Mouse (Mus musculus) heart, embryonic 10.5 days (tissue): ENCODE measurements around the gene B130006D01Rik. TPM values are rescaled to one million over a fixed set of nuclear protein-coding genes. Genes with fewer than 3 reads are reported as not detected.
A peak's percentile ranks its signal among the peaks of the same experiment; 100 is the strongest.

Source experiments
- DNase-seq: peaks from one replicate; pipeline ENCODE4 v3.0.0-alpha.2; 2017; ENCODE audit warnings: low spot score
- H3K27ac ChIP-seq: fragments of 300-500 bp; sonication (generic); 2 replicates; pipeline ENCODE4 v1.5.1; 2016; ENCODE audit warnings: mild to moderate bottlenecking
- H3K27me3 ChIP-seq: fragments of 300-500 bp; sonication (generic); 2 replicates; pipeline ENCODE4 v1.6.1; 2016; ENCODE audit warnings: mild to moderate bottlenecking; ENCODE audit not compliant: poor library complexity, insufficient read depth, severe bottlenecking
- H3K36me3 ChIP-seq: fragments of 300-500 bp; sonication (generic); 2 replicates; pipeline ENCODE4 v1.6.1; 2016; ENCODE audit warnings: mild to moderate bottlenecking, moderate library complexity
- H3K4me1 ChIP-seq: fragments of 300-500 bp; sonication (generic); 2 replicates; pipeline ENCODE4 v1.6.1; 2016; ENCODE audit warnings: mild to moderate bottlenecking
- H3K4me3 ChIP-seq: fragments of 300-500 bp; sonication (generic); 2 replicates; pipeline ENCODE4 v1.5.1; 2016; ENCODE audit warnings: mild to moderate bottlenecking, moderate library complexity
- H3K9me3 ChIP-seq: fragments of 300-500 bp; sonication (generic); 2 replicates; pipeline ENCODE4 v1.6.1; 2016; ENCODE audit warnings: mild to moderate bottlenecking, moderate library complexity
- WGBS: fragments of 180-500 bp; shearing (Covaris S2); methylation state at CpG from one replicate; pipeline ENCODE4 v1.1.7; 2016; 5-methylcytosine and 5-hydroxymethylcytosine counted together
- polyA plus RNA-seq: library from polyadenylated mRNA; unstranded; fragments of >200 nt; fragmentation: Nextera tagmentation; extraction: Ambion mirVana; gene quantifications from 2 replicates; pipeline ENCODE4 v1.2.1, GENCODE M21; 2016

B130006D01Rik gene
- polyA plus RNA-seq: 0.97 and 1.9 TPM in 2 replicates

DNA sequence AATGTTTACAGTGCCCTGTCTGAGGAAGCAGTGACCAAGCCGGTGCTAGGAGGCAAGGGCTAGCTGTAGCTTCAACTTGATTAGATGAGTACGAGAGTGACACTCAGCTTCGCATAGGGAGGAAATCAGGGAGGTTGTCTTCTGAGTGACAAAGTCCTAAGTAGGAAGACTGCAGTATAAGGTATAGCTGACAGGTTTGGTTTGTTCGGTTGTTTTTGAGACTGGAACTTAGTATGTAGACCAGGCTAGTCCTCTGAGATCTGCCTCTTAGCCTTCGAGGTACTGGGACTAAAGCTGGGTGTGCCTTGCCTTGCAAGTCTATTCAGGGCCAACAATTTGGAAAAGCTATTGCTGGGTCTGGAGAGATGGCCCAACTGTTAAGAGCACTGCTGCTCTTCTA, at the start of gene B130006D01Rik:
Gene B130006D01Rik, plus strand, starts transcription at position 301 of the 400 bp plus-strand sequence.
- H3K27ac ChIP-seq: no peak within 1 kb of the TSS
- no peaks in the 10 kb centered on the region; the same call in 1 of the 2 replicates for H3K36me3 ChIP-seq
- no peak within 1 kb of the TSS for H3K4me3 ChIP-seq
- H3K27me3 ChIP-seq: no peaks in the 10 kb centered on the region
- H3K4me1 ChIP-seq: peaks cover 5% of the 10 kb centered on the region; the same call in 1 of the 2 replicates
- DNase-seq: no peak
- H3K9me3 ChIP-seq: no peaks in the 10 kb centered on the region
- WGBS: 88% methylated on average over 5 of the region's 5 CpGs

DNA sequence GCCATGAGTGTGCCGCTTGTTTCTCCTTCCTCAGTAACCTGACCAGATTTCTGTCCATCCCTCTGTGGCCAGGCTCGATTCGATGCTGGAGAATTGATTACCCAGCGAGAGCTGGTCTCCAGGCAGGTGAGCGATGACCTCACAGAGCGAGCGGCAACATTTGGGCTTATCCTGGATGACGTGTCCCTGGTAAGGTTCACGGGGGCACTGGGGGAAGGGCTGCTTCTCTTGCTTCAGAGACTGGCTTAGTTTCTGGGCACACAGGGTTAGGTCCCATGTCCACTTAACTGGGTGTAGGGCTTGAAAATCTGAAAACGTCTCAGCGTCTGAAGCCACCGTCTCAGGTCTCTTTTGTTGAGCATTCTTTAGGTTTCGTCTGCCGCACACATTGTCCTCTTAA, 47.9 kb upstream of the B130006D01Rik start:
- H3K4me3 ChIP-seq: no peak overlapping the region
- no peaks in the 10 kb centered on the region for H3K9me3 ChIP-seq
- peaks cover 11% of the 10 kb centered on the region; the same call in 1 of the 2 replicates for H3K4me1 ChIP-seq
- WGBS: 88% methylated on average over 14 of the region's 14 CpGs
- no peak for DNase-seq
- H3K27me3 ChIP-seq: no peaks in the 10 kb centered on the region
- peaks cover 93% of the 10 kb centered on the region for H3K36me3 ChIP-seq
- no peak overlapping the region for H3K27ac ChIP-seq

DNA sequence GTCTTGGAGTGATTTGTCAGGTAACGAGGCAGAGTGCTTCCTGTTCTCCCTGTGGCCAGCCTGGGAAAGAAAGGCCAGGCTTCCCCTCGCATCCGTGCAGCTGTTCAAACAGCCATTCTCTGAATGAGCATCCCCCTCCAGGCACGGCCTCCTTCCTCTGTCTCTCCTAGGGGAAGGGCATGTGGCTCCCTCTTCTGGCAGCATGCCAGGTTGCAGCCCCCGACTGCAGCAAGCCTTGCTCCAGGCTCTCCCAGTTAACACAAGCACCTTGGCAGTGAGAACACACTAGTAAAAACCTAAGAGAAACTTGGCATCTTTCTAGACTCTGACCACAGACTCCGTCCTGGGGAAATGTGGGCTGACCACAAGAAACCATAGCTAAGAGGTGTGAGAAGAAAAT, 47.1 kb upstream of the B130006D01Rik start:
- peak; percentile 88 for DNase-seq
- 22% methylated on average over 6 of the region's 6 CpGs for WGBS
- Histone ChIP-seq H3K4me3 (no peak overlapping the region), H3K9me3 (no peaks in the 10 kb centered on the region), H3K27ac (no peak overlapping the region), H3K36me3 (peaks cover 92% of the 10 kb centered on the region), H3K4me1 (peaks cover 13% of the 10 kb centered on the region), H3K27me3 (no peaks in the 10 kb centered on the region)

DNA sequence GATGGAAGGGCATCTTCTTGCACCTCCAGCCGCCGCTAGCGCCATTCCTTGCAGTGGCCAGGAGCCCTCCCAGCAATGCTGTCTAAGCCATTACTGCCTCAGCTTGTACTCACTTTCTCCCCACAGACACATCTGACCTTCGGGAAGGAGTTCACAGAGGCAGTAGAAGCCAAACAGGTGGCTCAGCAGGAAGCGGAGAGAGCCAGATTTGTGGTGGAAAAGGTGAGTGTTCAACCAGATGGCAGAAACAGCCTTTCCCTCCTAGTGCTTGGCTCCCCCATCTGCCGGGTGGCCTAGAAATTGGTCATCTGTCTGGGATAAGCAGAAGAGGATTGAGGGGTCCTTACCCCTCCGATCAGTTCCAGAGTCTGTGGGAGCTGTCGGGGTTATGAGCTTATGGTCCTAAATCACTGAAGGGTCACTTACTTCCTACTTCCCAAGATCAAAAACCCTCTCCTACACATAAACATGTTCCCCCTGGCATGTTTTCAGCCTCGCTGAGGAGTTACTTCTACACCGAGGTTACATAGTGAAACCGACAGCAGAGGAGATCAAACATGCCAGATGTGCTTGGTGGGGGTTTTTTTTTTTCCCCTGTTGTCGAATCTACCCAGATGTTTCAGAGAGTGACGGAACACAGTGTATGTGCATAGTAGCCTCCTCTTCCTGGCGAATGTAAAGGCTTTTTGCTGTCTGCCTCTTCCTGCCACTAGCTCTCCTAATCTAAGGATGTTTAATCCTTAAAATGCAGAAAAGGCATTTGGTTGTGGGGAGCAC, 45.3 kb upstream of the B130006D01Rik start:
- Histone ChIP-seq H3K27ac (no peak overlapping the region), H3K4me3 (no peak overlapping the region), H3K4me1 (peaks cover 29% of the 10 kb centered on the region), H3K9me3 (no peaks in the 10 kb centered on the region), H3K27me3 (no peaks in the 10 kb centered on the region), H3K36me3 (peaks cover 85% of the 10 kb centered on the region)
- WGBS: 90% methylated on average over 14 of the region's 14 CpGs
- no peak for DNase-seq

DNA sequence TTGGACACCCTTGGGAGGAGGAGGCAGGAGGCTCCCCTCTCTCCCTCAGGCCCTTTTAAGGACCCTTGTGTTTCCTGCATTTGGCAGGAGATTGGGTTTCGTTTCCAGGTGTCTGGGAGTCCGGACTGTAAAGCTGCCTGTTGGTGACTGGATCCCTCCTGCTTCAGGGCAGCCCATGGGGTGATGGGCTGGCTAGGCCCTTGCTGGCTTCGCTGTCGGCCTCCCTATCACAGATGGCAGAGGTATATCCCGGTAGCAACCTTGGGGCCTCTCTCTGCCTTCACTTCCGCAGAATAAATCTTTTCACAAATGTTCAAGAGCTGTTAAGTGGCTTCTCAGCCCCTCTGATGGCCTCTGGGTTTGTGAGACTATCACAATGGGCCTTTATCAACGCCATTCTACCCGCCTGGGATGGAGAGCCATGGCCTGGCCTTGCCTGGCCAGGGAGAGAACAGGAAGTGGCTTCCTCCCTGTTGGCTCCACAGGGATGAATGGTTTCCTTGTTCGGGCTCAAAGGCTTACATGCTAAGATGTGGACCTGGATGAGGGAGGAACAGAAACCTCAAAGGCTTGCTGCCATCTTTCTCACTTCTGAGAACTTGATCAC, 41.3 kb upstream of the B130006D01Rik start:
- Histone ChIP-seq H3K9me3 (no peaks in the 10 kb centered on the region), H3K36me3 (peaks cover 50% of the 10 kb centered on the region), H3K27me3 (no peaks in the 10 kb centered on the region), H3K4me1 (peaks cover 18% of the 10 kb centered on the region), H3K4me3 (no peak overlapping the region), H3K27ac (peak overlapping the region; percentile 0)
- 60% methylated on average over 9 of the region's 9 CpGs for WGBS
- DNase-seq: no peak

DNA sequence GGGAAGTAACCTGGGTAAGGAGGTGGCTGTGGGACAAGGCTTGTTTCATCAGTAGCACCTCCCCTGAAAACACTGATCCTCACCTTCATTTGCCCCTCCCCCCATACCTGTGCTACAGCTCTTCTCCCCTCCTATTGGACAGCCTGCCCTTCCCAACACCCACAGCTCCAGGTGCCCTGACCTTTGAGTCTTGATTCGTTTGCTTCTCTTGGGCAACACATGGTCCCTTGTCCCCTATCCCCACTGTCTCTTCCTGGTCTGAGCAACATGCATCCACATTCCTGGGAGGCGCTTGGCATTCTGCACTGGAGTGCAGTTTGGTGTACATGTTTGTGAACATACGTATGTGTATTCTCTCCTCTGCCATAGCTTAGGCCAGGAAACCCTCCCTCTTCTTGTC, 40.4 kb upstream of the B130006D01Rik start:
- peak overlapping the region; percentile 22; the same call in 1 of the 2 replicates for H3K27ac ChIP-seq
- WGBS: 84% methylated on average over 3 of the region's 3 CpGs
- no peak overlapping the region for H3K4me3 ChIP-seq
- DNase-seq: no peak
- H3K27me3 ChIP-seq: no peaks in the 10 kb centered on the region
- peaks cover 18% of the 10 kb centered on the region for H3K4me1 ChIP-seq
- no peaks in the 10 kb centered on the region for H3K9me3 ChIP-seq
- peaks cover 42% of the 10 kb centered on the region for H3K36me3 ChIP-seq

DNA sequence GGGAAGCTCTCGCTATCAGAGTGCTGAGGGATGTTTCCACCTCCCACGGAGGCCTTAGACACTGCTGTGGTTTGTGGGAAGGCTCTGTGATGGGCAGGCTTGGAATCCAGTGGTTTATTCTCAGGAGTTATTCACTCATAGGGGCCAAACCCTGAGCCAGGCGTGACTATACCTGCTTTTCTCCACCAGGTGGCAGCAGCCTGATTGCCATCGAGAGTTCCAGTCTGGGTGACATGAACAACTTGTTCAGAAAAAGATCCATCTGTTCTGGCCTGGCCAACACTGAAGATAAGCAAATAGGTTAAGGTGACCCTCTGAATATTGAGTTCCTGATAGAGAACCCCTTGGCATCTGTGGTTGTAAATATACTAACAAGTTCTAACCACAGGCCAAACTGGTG, 37.4 kb upstream of the B130006D01Rik start:
- peak; percentile 88 for DNase-seq

DNA sequence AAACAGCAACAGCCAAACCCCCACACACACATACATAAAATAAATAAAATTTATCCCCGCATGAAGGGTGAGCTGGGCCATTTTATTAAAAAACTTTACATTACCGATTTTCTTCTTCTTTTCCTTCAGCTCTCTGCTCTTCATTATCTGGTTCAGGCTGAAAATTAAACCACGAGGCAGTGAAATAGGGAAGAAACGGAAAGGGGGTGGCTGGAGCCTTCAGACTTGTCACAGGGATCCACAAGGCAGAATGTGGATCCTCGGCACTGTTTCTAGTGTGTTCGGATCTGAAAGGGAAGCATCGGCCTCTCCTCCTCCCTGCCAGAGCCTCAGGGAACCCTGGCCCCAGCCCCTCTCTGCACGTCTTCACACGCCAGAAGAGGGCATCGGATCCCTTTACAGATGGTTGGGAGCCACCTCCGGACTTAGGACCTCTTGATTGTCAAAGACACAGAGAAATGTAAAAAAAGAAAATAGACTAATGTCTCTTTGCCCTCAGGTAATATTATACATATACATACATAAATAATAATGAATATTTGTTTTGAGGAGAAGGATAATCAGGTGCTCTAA, 36.2 kb upstream of the B130006D01Rik start:
- WGBS: 40% methylated on average over 11 of the region's 11 CpGs
- Histone ChIP-seq H3K27me3 (peaks cover 8% of the 10 kb centered on the region; the same call in 1 of the 2 replicates), H3K4me3 (no peak overlapping the region), H3K27ac (no peak overlapping the region), H3K36me3 (0 out of 2 replicates have a peak, but pooled peaks cover 4% of the 10 kb centered on the region), H3K4me1 (peaks cover 27% of the 10 kb centered on the region), H3K9me3 (no peaks in the 10 kb centered on the region)
- DNase-seq: no peak

More for the DNA sequence above, 37.4 kb upstream of the B130006D01Rik start:
- peaks cover 3% of the 10 kb centered on the region; the same call in 1 of the 2 replicates for H3K27me3 ChIP-seq
- H3K9me3 ChIP-seq: no peaks in the 10 kb centered on the region
- peaks cover 14% of the 10 kb centered on the region for H3K36me3 ChIP-seq
- 4% methylated on average over 4 of the region's 4 CpGs for WGBS
- H3K27ac ChIP-seq: no peak overlapping the region
- no peak overlapping the region for H3K4me3 ChIP-seq
- H3K4me1 ChIP-seq: peaks cover 35% of the 10 kb centered on the region

DNA sequence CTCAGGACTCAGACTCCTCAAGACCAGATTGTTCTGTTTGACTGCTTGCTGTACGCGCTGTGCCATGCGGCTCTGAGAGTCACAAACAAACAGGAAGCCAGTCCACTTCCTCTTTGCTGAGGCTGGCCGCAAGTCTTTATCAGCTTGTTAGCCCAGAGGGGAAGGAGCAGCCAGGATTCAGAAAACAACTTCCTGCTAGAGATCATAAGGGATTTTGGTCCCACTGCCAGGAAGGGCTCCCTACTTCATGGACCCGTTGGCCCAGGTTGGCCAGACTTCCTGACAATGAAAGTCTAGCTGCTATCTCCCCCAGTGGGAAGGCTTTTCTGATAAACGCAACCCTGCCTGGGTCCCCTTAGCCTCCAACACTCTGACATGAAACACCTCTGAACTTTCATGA, 34.9 kb upstream of the B130006D01Rik start:
- H3K9me3 ChIP-seq: no peaks in the 10 kb centered on the region
- H3K27me3 ChIP-seq: peaks cover 8% of the 10 kb centered on the region; the same call in 1 of the 2 replicates
- peak overlapping the region; percentile 78 for H3K27ac ChIP-seq
- 0 out of 2 replicates have a peak, but pooled peaks cover 4% of the 10 kb centered on the region for H3K36me3 ChIP-seq
- WGBS: 38% methylated on average over 6 of the region's 6 CpGs
- no peak for DNase-seq
- no peak overlapping the region; the same call in 1 of the 2 replicates for H3K4me3 ChIP-seq
- H3K4me1 ChIP-seq: peaks cover 21% of the 10 kb centered on the region

DNA sequence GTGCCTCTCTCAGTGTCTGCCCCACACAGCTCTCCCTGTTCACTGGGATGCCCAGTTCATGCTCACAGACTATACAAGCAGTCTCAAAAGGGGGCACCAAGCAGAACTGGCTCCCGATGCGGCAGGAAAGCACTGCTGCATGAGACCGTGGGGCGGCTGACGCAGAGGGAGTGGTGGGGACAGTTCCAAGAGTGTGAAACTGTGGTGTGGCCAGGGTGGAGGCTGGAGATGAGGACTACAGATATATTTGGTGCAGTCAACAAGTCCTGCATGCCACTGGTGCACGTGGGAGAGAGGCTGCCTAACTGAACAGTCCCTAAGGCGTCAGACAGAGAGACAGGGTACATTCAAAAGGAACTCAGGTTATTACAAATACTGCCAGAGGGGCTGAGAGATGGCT, 34.4 kb upstream of the B130006D01Rik start:
- peaks cover 8% of the 10 kb centered on the region; the same call in 1 of the 2 replicates for H3K27me3 ChIP-seq

DNA sequence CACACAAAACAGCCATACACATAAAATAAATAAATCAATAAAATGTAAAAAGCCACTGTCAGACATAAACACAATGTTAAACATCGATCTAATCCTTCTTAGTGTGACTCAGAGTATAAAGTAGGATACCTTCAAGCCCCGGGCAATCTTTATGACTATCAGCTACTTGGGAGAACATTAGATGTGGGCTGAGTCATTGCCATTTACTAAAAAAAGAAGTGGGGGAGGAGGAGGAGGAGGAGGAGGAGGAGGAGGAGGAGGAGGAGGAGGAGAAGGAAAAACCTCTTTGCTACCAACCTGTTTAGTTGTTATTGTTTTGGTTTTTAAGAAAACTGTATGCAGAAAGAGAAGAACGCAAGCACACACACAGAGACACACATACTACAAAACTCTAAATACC, 33.8 kb upstream of the B130006D01Rik start:
- H3K27ac ChIP-seq: 0 out of 2 replicates have a peak overlapping the region, but pooled peaks have one; percentile 78
- peaks cover 21% of the 10 kb centered on the region for H3K4me1 ChIP-seq
- no peak for DNase-seq
- 79% methylated on average over 3 of the region's 3 CpGs for WGBS
- H3K4me3 ChIP-seq: no peak overlapping the region
- H3K27me3 ChIP-seq: peaks cover 8% of the 10 kb centered on the region; the same call in 1 of the 2 replicates
- no peaks in the 10 kb centered on the region for H3K9me3 ChIP-seq
- H3K36me3 ChIP-seq: no peaks in the 10 kb centered on the region

More for the DNA sequence above, 34.4 kb upstream of the B130006D01Rik start:
- DNase-seq: peak; percentile 80
- peaks cover 21% of the 10 kb centered on the region for H3K4me1 ChIP-seq
- 32% methylated on average over 7 of the region's 7 CpGs for WGBS
- no peak overlapping the region for H3K4me3 ChIP-seq
- H3K27ac ChIP-seq: peak overlapping the region; percentile 78
- no peaks in the 10 kb centered on the region for H3K9me3 ChIP-seq
- 0 out of 2 replicates have a peak, but pooled peaks cover 4% of the 10 kb centered on the region for H3K36me3 ChIP-seq

DNA sequence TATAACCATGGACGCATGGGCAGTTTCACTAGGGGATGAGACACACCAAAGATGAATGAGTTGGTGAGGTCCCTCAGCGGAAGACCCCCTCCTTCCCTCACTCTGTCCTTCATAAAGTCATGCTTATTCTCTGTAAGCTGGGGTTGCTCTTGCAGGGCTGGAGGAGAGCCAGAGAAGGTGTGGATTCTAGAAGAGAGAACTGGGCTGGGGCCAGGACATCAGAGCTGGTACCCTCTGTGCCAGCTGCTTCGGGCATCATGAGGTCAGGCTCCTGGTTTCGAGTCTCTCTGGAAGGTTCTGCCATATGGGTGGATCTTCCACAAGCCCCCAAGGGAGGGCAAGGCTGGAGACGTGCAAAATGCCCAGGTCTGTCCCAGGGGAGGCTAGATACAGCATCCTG, 24.8 kb upstream of the B130006D01Rik start:
- Histone ChIP-seq H3K4me3 (no peak overlapping the region), H3K4me1 (no peaks in the 10 kb centered on the region), H3K36me3 (no peaks in the 10 kb centered on the region), H3K9me3 (no peaks in the 10 kb centered on the region), H3K27ac (no peak overlapping the region), H3K27me3 (no peaks in the 10 kb centered on the region)
- WGBS: 81% methylated on average over 5 of the region's 5 CpGs
- DNase-seq: no peak
